Mouse (Mus musculus) olfactory bulb, adult 2 months (tissue): ENCODE data around the gene Fgfr2. TPM values are rescaled to one million over a fixed set of nuclear protein-coding genes. Genes with fewer than 3 reads are reported as not detected.
"Not testable (repeated sequence)": the region's sequence is repeated elsewhere in the genome, so short reads cannot be mapped to it uniquely, and the experiment has no call there.

Experiments
- H3K27ac ChIP-seq: fragments of 200-500 bp; 2 replicates; pipeline ENCODE4 v1.5.1; 2012; ENCODE audit warnings: low read depth, low read length; ENCODE audit not compliant: insufficient read depth
- H3K4me1 ChIP-seq: fragments of 200-500 bp; 2 replicates; pipeline ENCODE4 v1.6.1; 2012; ENCODE audit warnings: low read length; ENCODE audit not compliant: control insufficient read depth, insufficient read depth
- H3K4me3 ChIP-seq: fragments of 200-500 bp; 2 replicates; pipeline ENCODE4 v1.5.1; 2012; ENCODE audit warnings: mild to moderate bottlenecking, low read depth, low read length, moderate library complexity; ENCODE audit not compliant: insufficient read depth
- CTCF ChIP-seq: fragments of 200-500 bp; IDR thresholded peaks from 2 replicates; pipeline ENCODE4 v1.5.1; 2012; ENCODE audit warnings: low read depth, mild to moderate bottlenecking, low read length, moderate library complexity; ENCODE audit not compliant: insufficient read depth
- POLR2A ChIP-seq: fragments of 200-500 bp; IDR thresholded peaks from 2 replicates; pipeline ENCODE4 v1.6.1; 2012; ENCODE audit warnings: mild to moderate bottlenecking, low read depth, low read length, moderate library complexity; ENCODE audit not compliant: insufficient read depth
- WGBS: fragments of 180-500 bp; shearing (Covaris S2); methylation state at CpG from one replicate; pipeline ENCODE4 v1.1.7; 2018; 5-methylcytosine and 5-hydroxymethylcytosine counted together
- polyA plus RNA-seq: library from polyadenylated mRNA; stranded (reverse); fragments of >200 nt; gene quantifications from 2 replicates; pipeline ENCODE4 v1.2.4, GENCODE M21; 2012; ENCODE audit warnings: low replicate concordance; ENCODE audit not compliant: missing spikeins, insufficient read depth, insufficient read length

Gene Fgfr2
- polyA plus RNA-seq, 1 experiment: not detected

DNA sequence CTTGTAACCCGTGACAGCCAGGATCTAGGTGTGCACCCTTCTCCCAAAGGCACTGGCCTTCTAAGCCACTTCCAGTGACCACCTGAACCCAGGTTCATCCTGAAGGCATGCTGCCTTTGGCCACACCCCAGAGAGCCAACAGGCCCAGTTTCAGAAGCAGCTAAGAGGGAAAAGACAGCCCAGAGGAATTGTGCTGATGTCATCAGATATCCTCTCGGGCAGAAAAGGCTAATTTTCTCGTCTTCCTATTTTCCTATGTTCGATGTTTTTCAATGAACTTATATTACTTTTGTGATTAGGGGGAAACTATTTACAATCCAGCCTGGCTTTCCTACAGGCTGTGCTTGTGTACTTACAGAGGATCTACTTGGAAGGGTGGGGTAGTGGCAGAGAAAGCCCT, 582.6 kb downstream of the Fgfr2 start:
- Histone ChIP-seq H3K4me1 (no peaks in the 10 kb centered on the region), H3K27ac (no peak overlapping the region), H3K4me3 (no peak overlapping the region)
- WGBS: 90% methylated on average over 4 of the region's 4 CpGs
- TF ChIP-seq CTCF: no peak
- no peak for TF ChIP-seq POLR2A

DNA sequence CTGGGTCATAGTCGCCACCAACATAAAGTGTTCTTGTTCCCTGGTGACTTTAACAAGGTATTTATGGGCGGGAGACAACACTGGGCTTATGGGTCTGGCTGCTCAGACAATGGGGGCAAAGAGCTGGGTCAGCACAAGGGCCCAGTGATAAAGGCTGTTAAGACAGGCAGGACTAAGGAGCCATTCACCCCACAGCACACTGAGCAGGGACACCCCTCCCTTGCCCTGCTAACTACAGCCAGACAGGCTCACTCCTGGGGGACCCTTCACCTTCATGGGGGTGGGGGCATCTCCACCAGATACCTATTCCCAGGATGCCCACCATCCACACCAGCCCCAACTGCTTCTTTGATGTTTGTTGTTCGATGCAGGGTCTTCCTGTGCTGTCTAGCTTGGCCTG, 593.9 kb downstream of the Fgfr2 start:
- no peak overlapping the region for H3K4me3 ChIP-seq
- TF ChIP-seq CTCF (no peak), POLR2A (no peak)
- 88% methylated on average over 3 of the region's 3 CpGs for WGBS
- H3K4me1 ChIP-seq: no peaks in the 10 kb centered on the region
- H3K27ac ChIP-seq: no peak overlapping the region

DNA sequence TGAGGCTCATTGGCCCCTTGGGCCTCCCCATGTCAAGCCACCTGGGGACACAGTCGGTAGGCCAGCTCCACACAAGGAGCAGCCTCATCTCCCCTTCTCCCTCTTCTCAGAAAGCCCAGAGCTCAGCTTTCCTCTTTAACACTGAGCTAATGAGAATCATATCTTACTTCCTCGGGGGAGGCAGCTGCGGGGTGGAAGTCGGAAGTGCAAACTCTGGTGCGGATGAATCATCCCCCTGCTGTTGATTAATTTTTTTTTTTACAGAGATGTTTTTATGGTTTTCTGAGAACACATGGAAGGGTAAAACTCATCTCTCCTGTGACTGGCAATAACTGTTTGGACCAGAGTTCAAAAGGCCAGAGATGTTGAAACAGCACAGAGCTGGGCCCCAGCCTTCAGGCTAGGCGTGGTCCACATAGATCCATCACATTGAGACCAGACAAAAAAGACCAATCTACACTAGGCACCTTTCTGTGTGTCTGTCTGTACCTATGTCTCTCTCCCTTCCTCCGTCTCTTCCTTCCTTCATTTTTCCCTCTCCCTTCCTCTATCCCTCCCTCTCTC, 609.6 kb downstream of the Fgfr2 start:
- 71% methylated on average over 7 of the region's 7 CpGs for whole genome bisulfite sequencing
- Histone ChIP-seq H3K4me3 (no peak overlapping the region), H3K27ac (no peak overlapping the region), H3K4me1 (peaks cover 2% of the 10 kb centered on the region; the same call in 1 of the 2 replicates)
- TF ChIP-seq CTCF (no peak), POLR2A (no peak)

DNA sequence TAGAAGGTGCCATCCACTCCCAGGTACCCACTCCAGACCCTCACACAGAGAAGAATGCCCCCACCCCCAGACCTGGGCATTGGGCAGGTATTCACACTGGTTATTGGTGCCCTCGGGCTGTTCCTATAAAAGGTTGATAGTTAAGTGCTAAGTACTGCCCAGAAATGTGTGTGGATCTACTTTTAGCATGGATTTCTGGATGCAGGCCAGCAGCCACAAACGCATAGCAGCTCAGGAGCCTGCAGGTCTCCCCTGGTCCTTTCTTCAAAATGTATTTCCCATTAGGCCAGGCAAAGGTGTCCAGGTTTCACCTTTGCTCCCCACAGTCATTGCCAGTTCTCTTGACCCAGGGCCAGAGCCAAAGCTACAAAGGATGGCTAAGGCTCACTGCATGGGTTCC, 614.0 kb downstream of the Fgfr2 start:
- no peak overlapping the region for H3K27ac ChIP-seq
- peaks cover 2% of the 10 kb centered on the region; the same call in 1 of the 2 replicates for H3K4me1 ChIP-seq
- no peak overlapping the region for H3K4me3 ChIP-seq
- 59% methylated on average over 2 of the region's 2 CpGs for WGBS
- TF ChIP-seq POLR2A (no peak), CTCF (no peak)

DNA sequence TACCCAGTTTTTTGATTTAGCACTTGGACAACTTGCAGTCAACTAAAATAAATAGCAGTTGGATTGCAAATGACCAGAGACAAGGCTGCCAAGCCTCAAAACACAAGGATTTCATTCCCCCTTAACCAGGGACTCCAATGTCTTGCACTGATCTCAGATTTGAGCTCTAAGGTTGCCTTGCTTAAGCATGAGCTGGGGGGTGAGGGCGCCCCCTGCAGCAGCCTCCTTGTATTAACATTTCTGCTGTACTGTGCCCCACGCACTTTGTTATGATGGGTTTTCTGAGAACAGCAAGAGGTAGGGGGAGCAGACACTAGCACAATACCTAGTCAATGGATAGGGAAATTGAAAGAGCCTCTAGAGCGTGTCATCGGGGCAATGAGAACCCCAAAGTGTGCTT, 615.8 kb downstream of the Fgfr2 start:
- TF ChIP-seq CTCF: no peak
- TF ChIP-seq POLR2A: no peak
- H3K4me3 ChIP-seq: no peak overlapping the region
- WGBS: 60% methylated on average over 4 of the region's 4 CpGs
- no peak overlapping the region for H3K27ac ChIP-seq
- no peaks in the 10 kb centered on the region for H3K4me1 ChIP-seq

DNA sequence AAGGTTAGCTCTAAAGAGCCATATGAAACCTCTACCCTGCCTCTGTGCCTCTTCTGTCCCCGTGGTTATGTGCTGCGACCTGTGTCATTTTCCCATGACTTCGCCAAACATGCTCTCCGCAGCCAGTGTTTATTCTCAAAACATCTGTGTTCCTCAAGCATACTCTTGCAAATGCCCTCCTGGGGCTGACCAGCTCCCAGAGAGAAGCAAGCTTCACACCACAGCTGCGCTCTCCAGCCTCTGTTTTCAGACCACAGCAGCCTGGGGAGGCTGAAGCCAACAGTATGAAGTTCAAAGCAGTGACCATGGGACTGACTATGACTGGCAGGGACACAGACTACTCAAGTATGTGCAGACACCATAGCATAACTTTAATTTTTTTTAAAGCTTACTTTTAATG, 616.9 kb downstream of the Fgfr2 start:
- H3K4me1 ChIP-seq: no peaks in the 10 kb centered on the region
- 86% methylated on average over 5 of the region's 5 CpGs for WGBS
- no peak for TF ChIP-seq CTCF
- TF ChIP-seq POLR2A: no peak
- H3K4me3 ChIP-seq: no peak overlapping the region
- no peak overlapping the region for H3K27ac ChIP-seq

DNA sequence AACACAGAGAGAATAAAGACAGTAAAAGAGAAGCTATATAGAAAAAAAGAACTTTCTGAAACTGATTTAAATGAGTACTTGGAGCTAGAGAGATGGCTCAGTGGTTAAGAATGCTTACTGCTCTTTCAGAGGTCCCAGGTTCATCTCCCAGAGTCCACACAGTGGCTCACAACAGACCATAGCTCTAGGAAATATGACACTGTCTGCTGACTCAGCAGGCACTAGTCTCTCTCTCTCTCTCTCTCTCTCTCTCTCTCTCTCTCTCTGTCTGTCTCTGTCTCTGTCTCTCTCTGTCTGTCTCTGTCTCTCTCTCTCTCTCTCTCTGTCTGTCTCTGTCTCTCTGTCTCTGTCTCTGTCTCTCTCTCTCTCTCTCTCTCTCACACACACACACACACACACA, 620.7 kb downstream of the Fgfr2 start:
- not testable (repeated sequence) for H3K4me1 ChIP-seq, H3K4me3 ChIP-seq, H3K27ac ChIP-seq

DNA sequence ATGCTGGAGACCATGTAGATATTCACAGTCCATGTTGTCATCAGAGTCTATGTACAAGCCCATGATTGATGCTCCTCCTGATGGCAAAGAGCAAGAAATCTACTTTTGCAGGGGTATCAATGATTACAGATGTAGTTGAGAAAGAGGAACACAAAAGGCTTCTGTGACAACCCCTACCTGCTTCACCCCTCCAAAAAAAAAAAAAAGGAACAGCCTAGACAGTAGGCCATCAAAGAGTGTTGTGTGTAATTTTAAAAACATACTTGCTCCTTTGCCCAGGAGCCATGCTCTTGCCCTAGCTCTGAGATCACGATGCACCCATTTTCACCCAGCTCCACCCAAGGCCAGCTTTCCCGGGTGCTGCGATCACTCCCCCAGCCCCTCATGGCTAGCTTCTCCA, 626.0 kb downstream of the Fgfr2 start:
- Histone ChIP-seq H3K27ac (no peak overlapping the region), H3K4me3 (no peak overlapping the region), H3K4me1 (no peaks in the 10 kb centered on the region)
- WGBS: 100% methylated on average over 3 of the region's 3 CpGs
- TF ChIP-seq CTCF (no peak), POLR2A (no peak)

DNA sequence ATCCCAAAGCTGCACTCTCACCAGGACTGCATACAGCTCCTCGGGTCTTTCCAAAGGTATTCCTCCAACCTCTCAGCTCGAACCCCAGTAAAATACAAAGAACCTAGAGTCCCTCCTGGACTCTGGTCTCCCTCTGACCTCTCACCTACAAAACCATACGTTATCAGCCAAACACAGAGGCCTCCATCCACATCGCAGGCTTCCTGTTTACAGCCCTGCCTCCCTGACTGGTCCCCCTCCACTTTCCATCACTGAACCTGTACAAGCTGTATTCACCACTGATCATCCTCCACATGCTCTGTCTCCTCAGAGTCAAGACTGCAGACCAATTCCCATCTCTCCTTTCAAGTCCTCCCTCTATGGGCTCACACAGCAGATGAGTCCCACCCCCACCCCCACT, 628.9 kb downstream of the Fgfr2 start:
- Histone ChIP-seq H3K27ac (no peak overlapping the region), H3K4me1 (no peaks in the 10 kb centered on the region), H3K4me3 (no peak overlapping the region)
- WGBS: 87% methylated on average over 4 of the region's 4 CpGs
- no peak for TF ChIP-seq POLR2A
- TF ChIP-seq CTCF: no peak

DNA sequence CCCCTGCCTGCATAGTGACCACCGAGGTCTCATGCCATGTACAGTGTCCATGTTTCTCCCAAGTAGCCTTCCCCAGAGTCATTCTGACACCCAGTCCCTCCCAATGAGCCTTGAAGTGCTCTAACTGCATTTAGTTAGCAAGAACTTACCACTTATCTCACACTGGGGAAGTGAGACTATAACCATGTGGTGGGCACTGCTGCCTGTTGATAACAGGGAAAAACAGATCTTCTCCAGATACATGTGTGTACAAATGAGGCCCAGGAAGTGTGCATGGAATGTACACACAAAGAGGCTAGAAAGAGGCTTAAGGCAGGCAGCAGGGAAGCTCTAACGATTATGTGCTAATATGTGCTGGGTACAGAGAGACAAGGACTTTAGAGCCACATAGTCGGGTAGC, 629.5 kb downstream of the Fgfr2 start:
- Histone ChIP-seq H3K4me3 (no peak overlapping the region), H3K4me1 (no peaks in the 10 kb centered on the region), H3K27ac (no peak overlapping the region)
- WGBS: 82% methylated on average over 3 of the region's 3 CpGs
- TF ChIP-seq CTCF (no peak), POLR2A (no peak)
